Comparison of ENCODE assay signal across 18 mouse cellular contexts in genomic region chr4:107245368-107245767, GRCm38 (mm10). TPM values are rescaled to one million over a fixed set of nuclear protein-coding genes. Genes with fewer than 3 reads are reported as not detected.
DNase-seq lines count a peak whose midpoint lies in the region; ATAC-seq and TF ChIP-seq lines count a peak whose summit lies in the region.
"Had no signal": no experiment of that assay in that cellular context is flagged by ENCODE, and none has a peak within 500 bp of the region (broad histone marks: within the 10 kb centered on the region; RNA-seq: fewer than 3 reads in every experiment).

No protein-coding gene starts in this region.

- H3K27ac ChIP-seq in heart, embryonic 16.5 days (ENCODE audit: low read length) = peak overlapping the region; percentile 73
- peak overlapping the region; percentile 74 for H3K27ac ChIP-seq in lung, embryonic 16.5 days (ENCODE audit: low read length)
- peak overlapping the region; percentile 57; the same call in 1 of the 2 replicates for H3K27ac ChIP-seq in intestine, embryonic 14.5 days (ENCODE audit: low read depth)
- peak overlapping the region; percentile 8; the same call in 1 of the 2 replicates for H3K27ac ChIP-seq in stomach, postnatal 0 days (replicated peaks)
- H3K27ac ChIP-seq: forebrain, embryonic 15.5 days; left cerebral cortex, adult 2 months; limb, embryonic 15.5 days had no signal

- TF ChIP-seq EP300 in stomach, postnatal 0 days (optimal IDR thresholded peaks at IDR 0.05) = no peak

- 50% methylated on average over 2 of the region's 2 CpGs for WGBS in heart, embryonic 16.5 days
- WGBS in lung, embryonic 16.5 days = 36% methylated on average over 2 of the region's 2 CpGs
- WGBS in intestine, embryonic 14.5 days = 56% methylated on average over 2 of the region's 2 CpGs
- WGBS in stomach, postnatal 0 days = 34% methylated on average over 2 of the region's 2 CpGs

- no peak overlapping the region for H3K4me2 ChIP-seq in heart, embryonic 16.5 days (ENCODE audit: low read depth, low read length)
- no peak overlapping the region for H3K4me2 ChIP-seq in lung, embryonic 16.5 days (ENCODE audit: low read depth, low read length)
- no peak overlapping the region for H3K4me2 ChIP-seq in intestine, embryonic 14.5 days (ENCODE audit: low read length)
- H3K4me2 ChIP-seq in stomach, postnatal 0 days (replicated peaks; ENCODE audit: low read depth) = no peak overlapping the region
- H3K4me2 ChIP-seq: embryonic facial prominence, embryonic 15.5 days; forebrain, embryonic 15.5 days; limb, embryonic 15.5 days had no signal

- TF ChIP-seq CTCF in stomach, postnatal 0 days (IDR thresholded peaks at IDR 0.05; ENCODE audit: low read depth) = no peak

- peaks cover 51% of the 10 kb centered on the region for H3K4me1 ChIP-seq in heart, embryonic 16.5 days (ENCODE audit: control insufficient read depth, insufficient read depth, low read length)
- peaks cover 33% of the 10 kb centered on the region for H3K4me1 ChIP-seq in lung, embryonic 16.5 days (replicated peaks; ENCODE audit: control insufficient read depth, insufficient read depth, low read length)
- peaks cover 37% of the 10 kb centered on the region for H3K4me1 ChIP-seq in intestine, embryonic 14.5 days (replicated peaks; ENCODE audit: control insufficient read depth, insufficient read depth, low read length)
- 0 out of 2 replicates have a peak, but pooled peaks cover 2% of the 10 kb centered on the region for H3K4me1 ChIP-seq in stomach, postnatal 0 days (replicated peaks; ENCODE audit: control insufficient read depth, insufficient read depth)

- no peaks in the 10 kb centered on the region for H3K27me3 ChIP-seq in heart, embryonic 16.5 days (ENCODE audit: control insufficient read depth, insufficient read depth, low read length)
- H3K27me3 ChIP-seq in lung, embryonic 16.5 days (ENCODE audit: control insufficient read depth, insufficient read depth, low read depth, low read length) = no peaks in the 10 kb centered on the region
- no peaks in the 10 kb centered on the region for H3K27me3 ChIP-seq in intestine, embryonic 14.5 days (replicated peaks; ENCODE audit: control insufficient read depth, insufficient read depth, low read length)
- H3K27me3 ChIP-seq in stomach, postnatal 0 days (ENCODE audit: control insufficient read depth, insufficient read depth, low read length) = no peaks in the 10 kb centered on the region
- H3K27me3 ChIP-seq: CH12.LX; embryonic facial prominence, embryonic 15.5 days; forebrain, embryonic 15.5 days; limb, embryonic 15.5 days had no signal

- DNase-seq in heart, postnatal 10 days = no peak
- DNase-seq in lung, postnatal 14 days = no peak
- DNase-seq in intestine, embryonic 14.5 days (ENCODE audit: low spot score) = no peak
- DNase-seq in stomach, postnatal 0 days (ENCODE audit: low spot score) = no peak
- DNase-seq in neural tube, embryonic 10.5 days (ENCODE audit: extremely low spot score, low spot score) = no peak
- DNase-seq: adrenal gland, postnatal 14 days; cerebellum, postnatal 25 days; gastrocnemius, adult 2 months; right cerebral cortex, postnatal 14 days; thymus, postnatal 4 days had no signal

- H3K9me3 ChIP-seq in heart, embryonic 16.5 days (replicated peaks; ENCODE audit: control insufficient read depth, low read length) = no peaks in the 10 kb centered on the region
- H3K9me3 ChIP-seq in lung, embryonic 16.5 days (ENCODE audit: control insufficient read depth, low read length) = no peaks in the 10 kb centered on the region
- no peaks in the 10 kb centered on the region for H3K9me3 ChIP-seq in intestine, embryonic 14.5 days (ENCODE audit: control insufficient read depth, low read length)
- no peaks in the 10 kb centered on the region for H3K9me3 ChIP-seq in stomach, postnatal 0 days (ENCODE audit: control insufficient read depth, low read length)
- H3K9me3 ChIP-seq: embryonic facial prominence, embryonic 15.5 days; forebrain, embryonic 15.5 days; limb, embryonic 15.5 days had no signal

- H3K9ac ChIP-seq in heart, embryonic 16.5 days (ENCODE audit: low read length) = no peak overlapping the region
- no peak overlapping the region for H3K9ac ChIP-seq in lung, embryonic 16.5 days (ENCODE audit: low read length)
- no peak overlapping the region for H3K9ac ChIP-seq in intestine, embryonic 14.5 days (ENCODE audit: low read length)
- H3K9ac ChIP-seq in stomach, postnatal 0 days (ENCODE audit: low read length) = no peak overlapping the region
- H3K9ac ChIP-seq: embryonic facial prominence, embryonic 15.5 days; forebrain, embryonic 15.5 days; limb, embryonic 15.5 days had no signal

- H3K36me3 ChIP-seq in heart, embryonic 16.5 days (ENCODE audit: control insufficient read depth, insufficient read depth) = peaks cover 13% of the 10 kb centered on the region
- peaks cover 14% of the 10 kb centered on the region for H3K36me3 ChIP-seq in lung, embryonic 16.5 days (ENCODE audit: control insufficient read depth, insufficient read depth, low read length)
- peaks cover 39% of the 10 kb centered on the region for H3K36me3 ChIP-seq in intestine, embryonic 14.5 days (ENCODE audit: control insufficient read depth, insufficient read depth, low read length)
- H3K36me3 ChIP-seq in stomach, postnatal 0 days (ENCODE audit: control insufficient read depth, insufficient read depth, low read length) = 0 out of 2 replicates have a peak, but pooled peaks cover 2% of the 10 kb centered on the region

- no peak overlapping the region for H3K4me3 ChIP-seq in heart, embryonic 16.5 days (ENCODE audit: low read length)
- H3K4me3 ChIP-seq in lung, embryonic 16.5 days (ENCODE audit: low read length) = no peak overlapping the region
- H3K4me3 ChIP-seq in intestine, embryonic 14.5 days (ENCODE audit: low read depth, low read length) = no peak overlapping the region
- H3K4me3 ChIP-seq in stomach, postnatal 0 days (ENCODE audit: low read depth, low read length) = no peak overlapping the region
- H3K4me3 ChIP-seq: embryonic facial prominence, embryonic 15.5 days; forebrain, embryonic 15.5 days; gastrocnemius, adult 2 months; left cerebral cortex, adult 2 months; limb, embryonic 15.5 days had no signal

- ATAC-seq in heart, embryonic 16.5 days (replicated peaks; ENCODE audit: extremely low read depth, insufficient read depth, low FRiP score) = 0 out of 2 replicates have a peak, but pooled peaks have one; percentile 44
- no peak; the same call in 1 of the 2 replicates for ATAC-seq in lung, embryonic 16.5 days (ENCODE audit: low read depth)
- ATAC-seq in intestine, embryonic 14.5 days (replicated peaks; ENCODE audit: low FRiP score, low TSS enrichment, low read depth) = no peak
- ATAC-seq in stomach, postnatal 0 days (ENCODE audit: low FRiP score, low TSS enrichment) = peak; percentile 68; the same call in 1 of the 2 replicates
- ATAC-seq: forebrain, embryonic 15.5 days had no signal

- intact Hi-C loops in heart, postnatal 10 days (cut with DNase I) = no loop called here

RNA-seq across cellular contexts. Expression of gene Lrrc42, which starts 8.0 kb away (rescaled TPM):
- 40.5 and 48.3 TPM in 2 replicates for polyA plus RNA-seq in heart, embryonic 16.5 days (2015; fragmentation: Nextera tagmentation; extraction: Ambion mirVana)
- 10 to 100 TPM; 16.4 to 21.6 TPM for total RNA-seq in heart, postnatal 10 days (2021)
- polyA plus RNA-seq in lung, embryonic 16.5 days (2015; fragmentation: Nextera tagmentation; extraction: Ambion mirVana) = 66.1 and 71.2 TPM in 2 replicates
- polyA plus RNA-seq in intestine, embryonic 14.5 days (2014; fragmentation: Nextera tagmentation; extraction: Ambion mirVana) = 62.7 and 65.8 TPM in 2 replicates
- 28.1 and 29.3 TPM in 2 replicates for polyA plus RNA-seq in stomach, postnatal 0 days (2015; fragmentation: Nextera tagmentation; extraction: Ambion mirVana)

RNA-seq across cellular contexts. Expression of gene Hspb11, which starts 8.0 kb away (rescaled TPM):
- 29.1 and 34.0 TPM in 2 replicates for polyA plus RNA-seq in heart, embryonic 16.5 days (2015; fragmentation: Nextera tagmentation; extraction: Ambion mirVana)
- 10 to 100 TPM; 16.3 to 16.8 TPM for total RNA-seq in heart, postnatal 10 days (2021)
- polyA plus RNA-seq in lung, embryonic 16.5 days (2015; fragmentation: Nextera tagmentation; extraction: Ambion mirVana) = 41.2 and 43.6 TPM in 2 replicates
- polyA plus RNA-seq in intestine, embryonic 14.5 days (2014; fragmentation: Nextera tagmentation; extraction: Ambion mirVana) = 31.1 and 39.1 TPM in 2 replicates
- polyA plus RNA-seq in stomach, postnatal 0 days (2015; fragmentation: Nextera tagmentation; extraction: Ambion mirVana) = 32.7 and 33.0 TPM in 2 replicates

RNA-seq across cellular contexts. Expression of gene Ldlrad1, which starts 36.4 kb away (rescaled TPM):
- not detected in 2 replicates for polyA plus RNA-seq in heart, embryonic 16.5 days (2015; fragmentation: Nextera tagmentation; extraction: Ambion mirVana)
- not detected for total RNA-seq in heart, postnatal 10 days (2021)
- polyA plus RNA-seq in lung, embryonic 16.5 days (2015; fragmentation: Nextera tagmentation; extraction: Ambion mirVana) = 0.23 and 0.72 TPM in 2 replicates
- polyA plus RNA-seq in intestine, embryonic 14.5 days (2014; fragmentation: Nextera tagmentation; extraction: Ambion mirVana) = not detected in 2 replicates
- 0.08 TPM in 2 replicates for polyA plus RNA-seq in stomach, postnatal 0 days (2015; fragmentation: Nextera tagmentation; extraction: Ambion mirVana)
- total RNA-seq: adrenal gland, postnatal 14 days; CH12.LX; gastrocnemius, adult 2 months; left cerebral cortex, adult 2 months had no signal
- polyA plus RNA-seq: forebrain, embryonic 15.5 days; hindbrain, embryonic 11.5 days; limb, embryonic 15.5 days had no signal

Comparison
In these comparisons a context has a peak if more than half of its experiments do, and no peak if none do; other contexts are left out.
1. ATAC-seq: peak in heart, embryonic 16.5 days (single experiment) and stomach, postnatal 0 days (single experiment); none in lung, embryonic 16.5 days (single experiment) and intestine, embryonic 14.5 days (single experiment).
2. H3K27ac ChIP-seq: peak in every context shown above with its lines; median percentile 74 in lung, embryonic 16.5 days; 73 in heart, embryonic 16.5 days; 57 in intestine, embryonic 14.5 days; 8 in stomach, postnatal 0 days.